Mouse (Mus musculus) retina, embryonic 14.5 days (tissue): ENCODE measurements around the gene Gadd45a.
"Not testable (repeated sequence)": the region's sequence is repeated elsewhere in the genome, so short reads cannot be mapped to it uniquely, and the experiment has no call there.

ENCODE experiments used
- DNase-seq: peaks from one replicate; pipeline ENCODE4 v3.0.0-alpha.2; 2015; ENCODE audit warnings: low spot score

Gene Gadd45a

GRCm38 (mm10) chr6:67019001-67019400 is 18.3 kb downstream of the Gadd45a start:
- not testable (repeated sequence) for DNase-seq

GRCm38 (mm10) chr6:67018365-67018764 is 18.9 kb downstream of the Gadd45a start:
- no peak for DNase-seq

- no peak for DNase-seq
Measured at GRCm38 (mm10) chr6:67016520-67017111, 20.6 kb downstream of the Gadd45a start.

- DNase-seq = no peak
Measured at GRCm38 (mm10) chr6:67015739-67016519, 21.3 kb downstream of the Gadd45a start.

DNA sequence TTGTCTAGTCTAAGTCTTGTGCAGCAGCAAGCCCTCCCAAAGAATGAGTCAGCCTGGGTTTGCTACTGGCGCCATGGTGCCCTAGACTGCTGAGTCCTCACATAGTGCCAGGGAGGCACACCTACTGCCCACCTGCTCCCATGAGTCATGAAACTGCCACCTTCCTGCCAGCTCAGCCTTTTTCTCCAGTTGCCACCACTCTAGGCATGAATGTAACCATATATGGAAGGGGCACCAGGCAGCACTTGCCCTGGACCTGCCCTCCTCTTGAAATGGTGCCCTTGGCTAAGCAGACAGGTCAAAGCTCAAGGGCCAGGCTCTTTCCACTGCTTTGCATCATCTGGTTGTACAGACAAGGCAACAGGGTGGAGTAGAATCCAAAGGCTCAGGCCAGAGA is 22.6 kb downstream of the Gadd45a start:
- DNase-seq = no peak

DNA sequence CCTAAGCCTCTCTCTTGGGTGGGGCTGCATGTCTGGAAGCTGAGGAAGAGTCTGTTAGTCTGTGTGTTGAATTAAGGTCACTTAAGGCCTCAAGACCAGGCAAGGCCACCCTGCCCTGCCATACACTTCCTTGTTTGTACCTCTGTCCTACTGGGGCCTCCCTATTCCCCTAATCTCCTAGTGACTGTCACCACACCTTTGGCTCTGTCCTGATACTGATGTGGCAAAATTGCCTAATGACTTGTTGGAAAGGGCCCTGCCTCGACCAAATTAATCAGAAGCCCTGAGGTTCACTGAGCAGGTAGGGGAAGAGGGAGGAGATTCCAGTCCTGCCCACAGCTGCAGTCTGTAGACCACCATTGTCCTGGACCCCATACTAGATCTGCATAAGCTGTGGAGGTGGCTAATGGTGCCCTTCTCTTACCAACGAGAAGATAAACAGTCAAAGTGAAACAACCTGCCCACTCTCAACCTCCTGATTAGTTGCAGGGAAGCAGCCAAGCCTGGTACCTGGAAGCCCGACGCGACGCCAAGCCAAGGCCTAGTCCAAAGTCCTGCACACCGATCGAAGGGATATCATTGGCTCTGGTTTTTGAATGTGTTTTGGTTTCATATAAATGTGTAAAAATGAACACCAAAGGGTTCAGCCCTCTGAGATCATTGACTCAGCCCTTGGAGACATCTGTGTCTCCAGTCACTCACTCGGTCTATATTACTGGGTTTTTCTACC is 23.1 kb downstream of the Gadd45a start:
- DNase-seq = no peak

- DNase-seq = no peak
Measured at GRCm38 (mm10) chr6:67013293-67013948, 23.8 kb downstream of the Gadd45a start.

GRCm38 (mm10) chr6:67011217-67011518 is 26.1 kb downstream of the Gadd45a start:
- no peak for DNase-seq

DNA sequence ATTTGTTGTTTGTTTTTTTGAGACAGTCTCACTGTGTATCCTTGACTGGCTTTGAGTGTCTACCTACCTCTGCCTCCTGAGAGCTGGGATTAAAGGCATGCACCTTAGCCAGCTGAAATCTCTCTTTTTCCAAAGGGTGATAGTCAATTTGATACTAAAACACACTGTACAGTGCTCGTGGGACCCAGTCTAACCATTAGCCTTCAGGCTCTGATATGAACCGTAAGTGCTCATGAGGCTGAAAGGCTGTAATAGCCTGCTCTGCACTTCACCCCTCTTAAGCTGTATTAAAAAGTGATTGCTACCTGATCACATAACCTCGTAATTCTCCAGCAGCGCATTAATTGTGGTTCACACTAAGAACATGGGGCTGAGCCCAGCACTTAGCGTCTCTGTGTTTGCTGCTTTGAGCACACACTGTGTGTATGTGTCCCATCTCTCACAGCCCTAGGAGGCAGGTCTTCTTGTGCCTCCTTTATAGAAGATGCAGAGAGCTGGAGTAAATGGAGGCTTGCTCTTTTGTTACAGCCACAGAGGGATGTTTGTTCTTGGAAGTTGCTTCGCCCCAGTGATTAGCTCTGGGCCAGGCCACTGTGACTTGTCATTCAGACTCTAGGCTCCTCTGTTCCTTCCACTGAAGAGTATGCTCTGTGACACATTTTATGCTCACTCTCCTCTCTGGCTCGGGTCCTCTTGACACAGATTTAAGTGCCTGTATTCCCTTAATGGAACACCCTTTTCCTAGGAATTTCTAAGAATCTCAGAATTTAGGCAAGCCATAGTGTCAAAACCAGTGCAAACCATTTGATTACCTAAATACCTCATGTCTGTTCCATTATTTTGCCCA is 26.7 kb downstream of the Gadd45a start:
- DNase-seq = no peak

DNA sequence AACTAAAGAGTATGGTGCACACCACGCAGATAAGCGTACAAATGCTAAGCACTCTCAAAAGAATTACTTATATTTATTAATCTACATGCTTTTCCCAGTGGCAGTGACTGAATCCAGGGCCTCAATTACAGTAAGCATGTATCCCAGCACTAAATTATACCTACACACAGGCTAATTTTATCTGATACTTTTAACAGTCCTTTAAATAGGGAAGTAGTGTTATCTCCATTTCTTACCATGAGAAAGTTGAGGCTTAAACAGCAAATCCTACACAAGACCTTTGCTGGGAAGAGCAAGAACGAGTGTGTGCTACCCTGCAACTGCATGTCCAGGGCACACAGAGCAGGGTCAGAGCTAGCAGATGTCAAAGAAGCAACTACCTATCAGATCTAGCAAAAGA is 27.4 kb downstream of the Gadd45a start:
- DNase-seq = no peak

DNA sequence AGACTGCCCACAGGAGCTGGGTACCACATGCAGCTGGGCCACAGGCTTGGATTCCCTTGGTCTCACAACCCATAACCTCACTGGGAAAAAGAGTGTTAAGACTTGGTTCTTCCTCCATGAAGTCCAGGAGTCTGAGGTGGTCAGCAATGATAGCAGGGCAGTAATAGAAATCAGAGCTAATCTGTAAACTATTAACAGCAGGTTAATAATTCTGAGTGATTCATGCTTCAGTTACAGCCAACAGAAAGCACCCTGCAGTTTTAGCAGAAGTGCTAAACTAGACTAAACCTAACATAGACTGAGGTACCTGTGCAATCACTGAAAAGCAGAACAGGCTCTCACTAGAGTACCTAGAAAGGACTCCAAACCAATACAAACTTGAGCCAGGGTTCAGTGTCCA is 37.5 kb downstream of the Gadd45a start:
- DNase-seq = no peak

DNA sequence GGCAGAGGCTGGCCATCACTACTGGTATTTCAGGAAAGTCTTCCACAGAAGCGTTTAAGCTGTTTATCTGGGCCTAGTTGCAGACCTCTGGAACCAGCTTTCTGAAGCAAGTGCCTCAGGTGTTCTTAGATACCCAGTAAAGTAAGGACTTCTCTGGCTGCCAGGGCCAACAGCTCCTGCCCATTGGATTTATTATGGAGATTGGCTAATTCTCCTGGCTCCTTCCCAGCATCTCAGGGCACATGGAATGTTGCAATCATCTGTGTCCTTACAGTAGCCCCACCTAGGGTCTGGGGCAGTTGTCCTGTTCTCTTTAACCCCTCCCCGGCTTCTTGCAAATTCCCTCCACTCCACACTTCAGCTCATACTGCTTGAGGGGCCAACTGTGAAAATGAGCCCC is 38.6 kb downstream of the Gadd45a start:
- DNase-seq = no peak

DNA sequence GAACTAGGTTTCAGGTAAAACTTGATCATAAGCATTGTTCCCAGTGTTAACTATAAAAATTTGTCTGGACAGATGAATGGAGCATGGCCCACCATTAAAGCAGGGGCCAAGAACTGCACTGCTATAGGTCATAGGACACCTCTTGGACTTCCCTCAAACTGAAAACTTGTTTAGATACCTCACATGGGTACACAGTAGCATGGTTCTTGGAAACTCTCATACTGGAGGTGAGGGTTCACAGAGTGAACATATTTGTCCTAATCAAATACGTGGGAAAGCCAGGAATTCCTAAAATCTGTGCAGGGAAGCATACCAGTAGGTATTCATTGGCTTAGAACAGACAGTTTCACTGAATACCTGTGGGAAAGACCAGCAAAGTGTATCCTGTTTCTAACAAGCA is 41.0 kb downstream of the Gadd45a start:
- DNase-seq = no peak

- DNase-seq = no peak
Measured at GRCm38 (mm10) chr6:66995825-66996224, 41.4 kb downstream of the Gadd45a start.

GRCm38 (mm10) chr6:66994981-66995380 is 42.3 kb downstream of the Gadd45a start:
- DNase-seq = no peak

DNA sequence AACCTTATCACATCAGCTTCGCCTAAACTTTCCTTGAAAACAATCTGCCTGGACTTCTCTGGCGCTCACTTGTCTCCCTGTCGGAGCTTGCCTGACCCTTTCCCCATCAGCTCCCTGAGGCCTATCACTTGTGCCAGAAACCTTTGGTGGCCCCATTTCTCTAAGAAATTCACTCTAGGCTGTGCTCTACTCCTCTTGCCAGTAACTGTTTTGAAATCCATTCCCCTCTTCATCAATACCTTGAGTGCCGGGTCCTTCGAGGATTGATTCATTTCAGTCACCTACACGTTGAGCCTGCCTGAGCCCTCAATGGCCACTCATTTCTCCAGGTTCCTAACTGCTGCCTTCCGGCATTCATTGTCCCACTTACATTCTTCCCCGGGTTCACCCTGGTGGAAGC is 44.5 kb downstream of the Gadd45a start:
- DNase-seq = no peak

GRCm38 (mm10) chr6:66992232-66992631 is 45.0 kb downstream of the Gadd45a start:
- no peak for DNase-seq

GRCm38 (mm10) chr6:66989518-66989917 is 47.7 kb downstream of the Gadd45a start:
- no peak for DNase-seq

- DNase-seq = no peak
Measured at GRCm38 (mm10) chr6:66989037-66989436, 48.2 kb downstream of the Gadd45a start.

DNA sequence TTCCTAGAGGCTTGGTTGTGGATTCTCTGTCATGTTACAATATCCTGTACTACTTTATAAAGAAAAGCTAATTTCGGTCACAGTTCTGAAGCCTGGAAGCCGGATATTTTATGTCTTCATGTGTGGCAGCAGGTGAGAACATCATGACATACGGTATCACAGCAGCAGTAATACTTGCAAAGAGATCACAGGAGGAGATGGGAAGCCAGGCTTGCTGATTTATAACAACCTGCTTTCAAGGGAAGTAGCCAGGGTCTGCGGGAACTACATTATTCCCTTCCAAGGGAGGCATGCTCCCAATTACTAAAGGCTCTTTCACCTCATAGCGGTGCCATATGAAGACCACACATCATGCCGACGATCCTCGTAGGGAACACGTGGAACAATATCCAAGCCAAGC is 48.9 kb downstream of the Gadd45a start:
- no peak for DNase-seq

- no peak for DNase-seq
Measured at GRCm38 (mm10) chr6:66987643-66988042, 49.6 kb downstream of the Gadd45a start.

DNA sequence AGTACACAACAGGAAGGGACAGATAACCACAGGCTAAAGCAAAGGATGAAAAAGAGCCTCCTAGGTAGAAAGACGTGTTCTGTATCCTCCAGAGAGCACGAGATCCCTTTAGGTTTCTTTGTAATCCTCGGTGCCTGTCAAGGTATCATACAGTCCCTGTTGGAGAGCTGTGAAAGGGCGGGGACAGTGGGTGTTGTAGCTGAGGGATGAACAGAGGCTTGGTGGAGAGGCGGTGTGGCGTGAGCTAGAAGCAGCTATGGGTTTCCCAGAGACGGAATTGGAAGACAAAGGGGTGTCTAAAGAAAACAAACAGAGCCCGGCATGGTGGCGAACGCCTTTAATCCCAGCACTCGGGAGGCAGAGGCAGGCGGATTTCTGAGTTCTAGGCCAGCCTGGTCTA is 51.2 kb downstream of the Gadd45a start:
- no peak for DNase-seq
